Mouse (Mus musculus): ENCODE data around the gene Tpbg. TPM values are rescaled to one million over a fixed set of nuclear protein-coding genes. Genes with fewer than 3 reads are reported as not detected.
A peak's percentile ranks its signal among the peaks of the same experiment; 100 is the strongest.

The Tpbg gene
- polyA plus RNA-seq, 1 experiment from 2014 or later: 24.6 TPM

GRCm38 (mm10) chr9:85835521-85836425 is 6.4 kb upstream of the Tpbg start:
- H3K36me3 ChIP-seq (ENCODE audit: insufficient read depth, low read length): no peaks in the 10 kb centered on the region
- DNase-seq (ENCODE audit: low spot score) (no peak), ATAC-seq (replicated peaks; ENCODE audit: low FRiP score, low read depth) (no peak)
- H3K27me3 ChIP-seq (ENCODE audit: insufficient read depth, low read length): no peaks in the 10 kb centered on the region
- no peak overlapping the region for H3K4me3 ChIP-seq (replicated peaks; ENCODE audit: low read depth, low read length)
- TF ChIP-seq CTCF (IDR thresholded peaks at IDR 0.05; ENCODE audit: low read depth): no peak
- H3K4me2 ChIP-seq (ENCODE audit: low read length): no peak overlapping the region
- 80% methylated on average over 17 of the region's 17 CpGs for WGBS
- H3K4me1 ChIP-seq (replicated peaks; ENCODE audit: insufficient read depth, low read length): no peaks in the 10 kb centered on the region
- no peak overlapping the region for H3K9ac ChIP-seq (ENCODE audit: low read depth, low read length)
- H3K9me3 ChIP-seq (replicated peaks; ENCODE audit: low read length): no peaks in the 10 kb centered on the region
- no peak overlapping the region for H3K27ac ChIP-seq

GRCm38 (mm10) chr9:85839626-85840025 is 2.6 kb upstream of the Tpbg start:
- H3K9me3 ChIP-seq (replicated peaks; ENCODE audit: low read length): no peaks in the 10 kb centered on the region
- no peaks in the 10 kb centered on the region for H3K27me3 ChIP-seq (ENCODE audit: insufficient read depth, low read length)
- H3K4me2 ChIP-seq (ENCODE audit: low read length): no peak overlapping the region
- H3K27ac ChIP-seq: no peak overlapping the region
- 56% methylated on average over 3 of the region's 3 CpGs for WGBS
- no peaks in the 10 kb centered on the region for H3K36me3 ChIP-seq (ENCODE audit: insufficient read depth, low read length)
- DNase-seq (ENCODE audit: low spot score): no peak
- no peak overlapping the region for H3K9ac ChIP-seq (ENCODE audit: low read depth, low read length)
- no peak overlapping the region for H3K4me3 ChIP-seq (replicated peaks; ENCODE audit: low read depth, low read length)
- TF ChIP-seq CTCF (IDR thresholded peaks at IDR 0.05; ENCODE audit: low read depth): no peak
- ATAC-seq (replicated peaks; ENCODE audit: low FRiP score, low read depth): no peak
- H3K4me1 ChIP-seq (replicated peaks; ENCODE audit: insufficient read depth, low read length): peaks cover 3% of the 10 kb centered on the region; the same call in 1 of the 2 replicates

- peak overlapping the region; percentile 75 for H3K9ac ChIP-seq (ENCODE audit: low read depth, low read length)
- H3K36me3 ChIP-seq (ENCODE audit: insufficient read depth, low read length): no peaks in the 10 kb centered on the region
- H3K4me3 ChIP-seq (replicated peaks; ENCODE audit: low read depth, low read length): peak overlapping the region; percentile 66
- peaks cover 4% of the 10 kb centered on the region; the same call in 1 of the 2 replicates for H3K4me1 ChIP-seq (replicated peaks; ENCODE audit: insufficient read depth, low read length)
- H3K9me3 ChIP-seq (replicated peaks; ENCODE audit: low read length): no peaks in the 10 kb centered on the region
- WGBS: under 1% methylated on average over 16 of the region's 16 CpGs
- H3K27ac ChIP-seq: peak overlapping the region; percentile 83; the same call in 1 of the 2 replicates
- no peak for ATAC-seq (replicated peaks; ENCODE audit: low FRiP score, low read depth)
- peak; percentile 40 for TF ChIP-seq CTCF (IDR thresholded peaks at IDR 0.05; ENCODE audit: low read depth)
- DNase-seq (ENCODE audit: low spot score): peak; percentile 63
- no peaks in the 10 kb centered on the region for H3K27me3 ChIP-seq (ENCODE audit: insufficient read depth, low read length)
- H3K4me2 ChIP-seq (ENCODE audit: low read length): peak overlapping the region; percentile 99
These were observed 289 bp upstream of the Tpbg start for GRCm38 (mm10) chr9:85841891-85842290.

GRCm38 (mm10) chr9:85843031-85843890 is 1.1 kb downstream of the Tpbg start:
- H3K4me1 ChIP-seq (replicated peaks; ENCODE audit: insufficient read depth, low read length): peaks cover 4% of the 10 kb centered on the region; the same call in 1 of the 2 replicates
- DNase-seq (ENCODE audit: low spot score): peak; percentile 58
- H3K27me3 ChIP-seq (ENCODE audit: insufficient read depth, low read length): no peaks in the 10 kb centered on the region
- peak overlapping the region; percentile 66 for H3K4me3 ChIP-seq (replicated peaks; ENCODE audit: low read depth, low read length)
- ATAC-seq (replicated peaks; ENCODE audit: low FRiP score, low read depth): peak; percentile 63
- peak overlapping the region; percentile 99 for H3K4me2 ChIP-seq (ENCODE audit: low read length)
- TF ChIP-seq CTCF (IDR thresholded peaks at IDR 0.05; ENCODE audit: low read depth): no peak
- WGBS: under 1% methylated on average over 58 of the region's 65 CpGs
- no peaks in the 10 kb centered on the region for H3K36me3 ChIP-seq (ENCODE audit: insufficient read depth, low read length)
- H3K9ac ChIP-seq (ENCODE audit: low read depth, low read length): peak overlapping the region; percentile 75
- H3K9me3 ChIP-seq (replicated peaks; ENCODE audit: low read length): no peaks in the 10 kb centered on the region
- H3K27ac ChIP-seq: peak overlapping the region; percentile 83

GRCm38 (mm10) chr9:85843891-85844646 is 1.9 kb downstream of the Tpbg start:
- Histone ChIP-seq H3K4me3 (replicated peaks; ENCODE audit: low read depth, low read length) (peak overlapping the region; percentile 66), H3K27me3 (ENCODE audit: insufficient read depth, low read length) (no peaks in the 10 kb centered on the region), H3K27ac (peak overlapping the region; percentile 76), H3K9ac (ENCODE audit: low read depth, low read length) (peak overlapping the region; percentile 75), H3K4me1 (replicated peaks; ENCODE audit: insufficient read depth, low read length) (peaks cover 4% of the 10 kb centered on the region; the same call in 1 of the 2 replicates), H3K9me3 (replicated peaks; ENCODE audit: low read length) (no peaks in the 10 kb centered on the region), H3K4me2 (ENCODE audit: low read length) (peak overlapping the region; percentile 99), H3K36me3 (ENCODE audit: insufficient read depth, low read length) (no peaks in the 10 kb centered on the region)
- ATAC-seq (replicated peaks; ENCODE audit: low FRiP score, low read depth) (peak; percentile 26), DNase-seq (ENCODE audit: low spot score) (peak; percentile 27)
- TF ChIP-seq CTCF (IDR thresholded peaks at IDR 0.05; ENCODE audit: low read depth): no peak
- WGBS: 3% methylated on average over 79 of the region's 80 CpGs
